Mouse (Mus musculus) layer of hippocampus, adult 9-10 months (tissue): ENCODE data around the gene Acot1.
"Not testable (repeated sequence)": the region's sequence is repeated elsewhere in the genome, so short reads cannot be mapped to it uniquely, and the experiment has no call there.

ENCODE experiments used
- DNase-seq: peaks from one replicate; pipeline ENCODE4 v3.0.0; 2022; ENCODE audit warnings: low spot score

The Acot1 gene

GRCm38 (mm10) chr12:84009171-84009965 lies at the start of gene Acot1:
TSS of gene Acot1 (plus strand) at chr12:84009490.
- DNase-seq = not testable (repeated sequence)

GRCm38 (mm10) chr12:83965235-83965634 lies 44.1 kb upstream of the Acot1 start:
- DNase-seq = no peak

- peak; percentile 59 for DNase-seq
These were observed 37.2 kb upstream of the Acot1 start for GRCm38 (mm10) chr12:83972117-83972516.

GRCm38 (mm10) chr12:83978862-83979261 lies 30.4 kb upstream of the Acot1 start:
- no peak for DNase-seq

GRCm38 (mm10) chr12:83981615-83982014 lies 27.7 kb upstream of the Acot1 start:
- no peak for DNase-seq

GRCm38 (mm10) chr12:83984752-83985151 lies 24.5 kb upstream of the Acot1 start, which contains the start of gene Heatr4:
TSS of gene Heatr4 (minus strand) at chr12:83984852.
- DNase-seq = no peak

GRCm38 (mm10) chr12:83987242-83987582 lies 22.1 kb upstream of the Acot1 start:
- DNase-seq = no peak

GRCm38 (mm10) chr12:83987583-83988441 lies 21.5 kb upstream of the Acot1 start, which contains the start of gene Acot2:
TSS of gene Acot2 (plus strand) at chr12:83987861.
- peak; percentile 60 for DNase-seq

- DNase-seq = no peak
These were observed 20.8 kb upstream of the Acot1 start for GRCm38 (mm10) chr12:83988483-83988882.

- no peak for DNase-seq
These were observed 19.9 kb upstream of the Acot1 start for GRCm38 (mm10) chr12:83989378-83989777.

GRCm38 (mm10) chr12:83997221-83997620 lies 12.1 kb upstream of the Acot1 start:
- DNase-seq = no peak

- DNase-seq = no peak
These were observed 10.8 kb upstream of the Acot1 start for GRCm38 (mm10) chr12:83998341-83999107.

GRCm38 (mm10) chr12:83999237-83999636 lies 10.1 kb upstream of the Acot1 start:
- not testable (repeated sequence) for DNase-seq

GRCm38 (mm10) chr12:84000418-84000817 lies 8.9 kb upstream of the Acot1 start:
- DNase-seq = no peak

- DNase-seq = no peak
These were observed 5.4 kb upstream of the Acot1 start for GRCm38 (mm10) chr12:84003866-84004265.

- no peak for DNase-seq
These were observed 1.0 kb upstream of the Acot1 start for GRCm38 (mm10) chr12:84008251-84008650.

GRCm38 (mm10) chr12:84008729-84009128 lies 561 bp upstream of the Acot1 start:
- no peak for DNase-seq

- no peak for DNase-seq
These were observed 911 bp downstream of the Acot1 start for GRCm38 (mm10) chr12:84010201-84010600.

GRCm38 (mm10) chr12:84011251-84012040 lies 2.2 kb downstream of the Acot1 start:
- no peak for DNase-seq

GRCm38 (mm10) chr12:84013130-84013529 lies 3.8 kb downstream of the Acot1 start:
- no peak for DNase-seq

- no peak for DNase-seq
These were observed 4.4 kb downstream of the Acot1 start for GRCm38 (mm10) chr12:84013701-84014100.
